Mouse (Mus musculus): ENCODE measurements around the gene Eif4ebp2.

GRCm38 (mm10) chr10:61417672-61418071 is 34.8 kb downstream of the Eif4ebp2 start, which contains the start of gene Nodal:
- TF ChIP-seq POLR2A (IDR thresholded peaks at IDR 0.05; ENCODE audit: low read depth, low read length) (no peak), CTCF (IDR thresholded peaks at IDR 0.05; ENCODE audit: extremely low read depth, insufficient read length, insufficient replicate concordance, low read depth, low read length) (no peak)
